Mouse (Mus musculus) kidney, postnatal 25 days (tissue): ENCODE data around the gene Gm3383.
"Not testable (repeated sequence)": the region's sequence is repeated elsewhere in the genome, so short reads cannot be mapped to it uniquely, and the experiment has no call there.

Experiments used
- DNase-seq, 2 experiments: peaks; one replicate each; pipeline ENCODE4 v3.0.0; 2021; ENCODE audit warnings: mixed read lengths in 2 of 2

The Gm3383 gene

DNA sequence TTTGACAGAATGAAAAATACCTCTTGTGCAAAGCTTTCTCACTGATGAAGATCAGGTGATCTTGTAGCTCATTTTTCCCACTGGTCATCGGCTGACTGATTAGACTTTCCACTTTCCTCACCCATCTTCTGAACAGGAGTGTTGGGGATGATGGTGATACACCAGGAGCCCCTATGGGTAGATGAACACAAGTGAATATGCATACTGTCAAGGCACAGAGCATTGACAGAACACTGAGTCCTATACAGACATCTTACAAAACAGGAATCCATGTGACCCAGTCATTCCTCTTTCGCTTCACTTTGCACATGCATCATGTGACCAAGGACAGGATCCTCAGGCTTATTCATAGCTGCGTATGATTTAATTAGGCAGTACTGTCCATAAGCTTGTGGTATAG, at the start of gene Gm3383:
Gene Gm3383, minus strand, starts transcription at position 101 of the 400 bp plus-strand sequence.
- DNase-seq = not testable (repeated sequence)

DNA sequence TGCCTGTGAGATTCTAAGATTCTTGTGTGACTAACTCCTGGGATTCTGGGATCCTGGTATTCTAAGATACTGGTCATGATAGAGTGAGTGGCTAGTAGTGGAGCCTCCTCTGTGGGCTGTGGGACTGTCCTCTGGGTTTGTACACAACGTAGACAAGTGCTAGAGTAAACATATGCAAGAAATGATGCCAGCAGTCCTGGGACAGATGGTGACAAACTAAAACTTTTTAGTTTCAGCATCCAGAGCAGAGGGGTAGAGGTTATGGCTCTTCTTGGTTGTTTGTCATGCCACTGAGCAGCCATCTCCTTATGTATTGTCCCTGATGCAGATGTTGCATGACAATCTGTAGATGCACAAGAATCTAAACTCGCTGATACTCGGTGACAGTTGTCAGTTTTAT, 48.1 kb upstream of the Gm3383 start:
- DNase-seq = peak in 1 of 2 experiments; percentile 29

DNA sequence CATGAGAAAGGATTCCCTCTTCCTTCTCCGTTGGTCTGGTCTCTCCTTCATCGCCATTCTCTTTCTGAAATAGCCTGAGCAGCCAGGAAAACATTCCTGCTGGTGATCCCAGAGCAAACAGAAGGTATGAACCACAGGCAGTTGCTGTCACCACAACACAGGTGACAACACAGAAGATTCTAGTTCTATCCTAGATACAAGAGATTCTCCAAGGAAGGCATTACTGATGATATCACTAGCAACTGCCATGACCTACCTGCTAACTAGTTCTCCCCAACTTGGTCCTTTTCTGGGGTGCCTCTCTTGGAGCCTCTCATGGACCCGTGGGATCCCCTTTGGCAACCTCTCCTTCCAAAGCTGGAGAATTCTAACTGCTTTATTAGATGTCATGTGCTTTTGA, 22.4 kb upstream of the Gm3383 start, which contains the start of gene Gm3424:
Gene Gm3424, minus strand, starts transcription at position 101 of the 400 bp plus-strand sequence.
- DNase-seq = not testable (repeated sequence)

DNA sequence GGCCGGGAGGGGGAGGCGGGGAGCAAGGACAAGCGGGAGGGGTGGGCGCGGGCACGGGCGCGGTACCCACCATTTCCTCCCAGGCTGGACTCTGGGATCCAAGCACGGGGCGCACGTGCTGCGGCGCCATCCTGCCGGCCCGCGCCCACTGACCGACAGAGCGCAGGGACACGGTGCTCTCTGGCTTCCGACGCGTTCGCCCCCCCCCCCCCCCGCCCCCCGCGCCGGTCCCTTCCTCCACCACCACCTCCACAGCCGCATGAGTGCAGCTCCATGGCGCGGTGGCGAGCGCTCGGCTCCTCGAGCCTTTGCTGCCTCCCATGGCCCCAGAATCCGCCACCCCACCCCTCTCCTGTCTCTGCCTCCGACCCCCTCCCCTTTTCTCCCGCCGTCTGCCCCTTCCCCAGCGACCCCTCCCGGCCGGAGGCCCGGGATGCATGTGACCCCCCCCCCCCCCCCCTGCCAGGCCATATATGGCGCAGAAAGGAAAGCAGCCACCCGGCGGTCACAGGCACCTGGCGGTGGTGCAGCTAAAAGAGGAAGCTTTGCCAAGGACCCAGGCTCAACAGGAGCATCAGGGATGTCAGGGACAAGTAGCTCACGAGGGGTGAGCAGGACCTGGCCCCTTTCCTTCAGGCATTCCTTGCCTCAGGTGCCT, 5.0 kb upstream of the Gm3383 start:
- DNase-seq = not testable (repeated sequence)

DNA sequence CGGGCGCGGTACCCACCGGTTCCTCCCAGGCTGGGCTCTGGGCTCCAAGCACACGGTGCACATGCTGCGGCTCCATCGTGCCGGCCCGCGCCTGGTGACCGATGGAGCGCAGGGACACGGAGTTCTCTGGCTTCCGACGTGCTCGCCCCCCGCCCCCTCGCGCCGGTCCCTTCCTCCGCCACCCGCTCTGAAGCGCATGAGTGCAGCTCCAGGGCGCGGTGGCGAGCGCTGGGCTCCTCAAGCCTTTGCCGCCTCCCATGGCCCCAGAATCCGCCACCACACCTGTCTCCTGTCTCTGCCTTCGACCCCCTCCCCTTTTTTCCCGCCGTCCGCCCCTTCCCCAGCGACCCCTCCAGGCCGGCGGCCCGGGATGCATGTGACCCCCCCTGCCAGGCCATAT, 66.3 kb downstream of the Gm3383 start, which contains the start of gene Gm3373:
Gene Gm3373, minus strand, starts transcription at position 101 of the 400 bp plus-strand sequence.
- DNase-seq = not testable (repeated sequence)

DNA sequence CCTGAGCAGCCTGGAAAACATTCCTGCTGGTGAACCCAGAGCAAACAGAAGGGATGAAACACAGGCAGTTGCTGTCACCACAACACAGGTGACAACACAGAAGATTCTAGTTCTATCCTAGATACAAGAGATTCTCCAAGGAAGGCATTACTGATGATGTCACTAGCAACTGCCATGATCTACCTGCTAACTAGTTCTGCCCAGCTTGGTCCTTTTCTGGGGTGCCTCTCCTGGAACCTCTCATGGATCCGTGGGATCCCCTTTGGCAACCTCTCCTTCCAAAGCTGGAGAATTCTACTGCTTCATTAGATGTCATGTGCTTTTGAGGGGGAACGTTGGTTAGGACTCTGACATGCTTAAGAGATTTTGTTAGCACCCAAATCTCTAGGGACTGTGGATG, 120.4 kb downstream of the Gm3383 start, which contains the start of gene Gm9603:
Gene Gm9603, minus strand, starts transcription at position 101 of the 400 bp plus-strand sequence.
- not testable (repeated sequence) for DNase-seq

DNA sequence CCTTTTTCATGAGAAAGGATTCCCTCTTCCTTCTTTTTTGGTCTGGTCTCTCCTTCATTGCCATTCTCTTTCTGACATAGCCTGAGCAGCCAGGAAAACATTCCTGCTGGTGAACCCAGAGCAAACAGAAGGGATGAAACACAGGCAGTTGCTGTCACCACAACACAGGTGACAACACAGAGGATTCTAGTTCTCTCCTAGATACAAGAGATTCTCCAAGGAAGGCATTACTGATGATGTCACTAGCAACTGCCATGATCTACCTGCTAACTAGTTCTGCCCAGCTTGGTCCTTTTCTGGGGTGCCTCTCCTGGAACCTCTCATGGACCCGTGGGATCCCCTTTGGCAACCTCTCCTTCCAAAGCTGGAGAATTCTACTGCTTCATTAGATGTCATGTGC, 174.9 kb downstream of the Gm3383 start, which contains the start of gene Gm8265:
Gene Gm8265, minus strand, starts transcription at position 101 of the 400 bp plus-strand sequence.
- DNase-seq = not testable (repeated sequence)
